Mouse (Mus musculus) neural tube, embryonic 11.5 days (tissue): ENCODE measurements around the gene Rnf220. TPM values are rescaled to one million over a fixed set of nuclear protein-coding genes. Genes with fewer than 3 reads are reported as not detected.

Experiments used
- ATAC-seq: fragments of 200-750 bp; cut with Nextera tagmentation; 2 replicates; pipeline ENCODE4 v1.8.0; 2017; ENCODE audit warnings: moderate number of reproducible peaks, mild to moderate bottlenecking, moderate TSS enrichment, moderate library complexity; ENCODE audit not compliant: insufficient read depth, low FRiP score, low TSS enrichment
- DNase-seq: peaks from one replicate; pipeline ENCODE4 v3.0.0-alpha.2; 2015; ENCODE audit warnings: low spot score
- H3K27ac ChIP-seq: fragments of 300-500 bp; sonication (generic); 2 replicates; pipeline ENCODE4 v1.5.1; 2014; ENCODE audit warnings: low read depth, mild to moderate bottlenecking, low read length
- H3K27me3 ChIP-seq: fragments of 300-500 bp; sonication (generic); 2 replicates; pipeline ENCODE4 v1.6.1; 2014; ENCODE audit warnings: mild to moderate bottlenecking, low read length, mixed read lengths; ENCODE audit not compliant: control insufficient read depth, insufficient read depth
- H3K36me3 ChIP-seq: fragments of 300-500 bp; sonication (generic); 2 replicates; pipeline ENCODE4 v1.6.1; 2014; ENCODE audit warnings: mild to moderate bottlenecking, low read length, moderate library complexity, mixed read lengths; ENCODE audit not compliant: control insufficient read depth, insufficient read depth
- H3K4me1 ChIP-seq: fragments of 300-500 bp; sonication (generic); 2 replicates; pipeline ENCODE4 v1.6.1; 2014; ENCODE audit warnings: low read length, mixed read lengths; ENCODE audit not compliant: control insufficient read depth, insufficient read depth
- H3K4me2 ChIP-seq: fragments of 300-500 bp; sonication (generic); 2 replicates; pipeline ENCODE4 v1.6.1; 2014; ENCODE audit warnings: low read depth, mild to moderate bottlenecking, moderate library complexity
- H3K4me3 ChIP-seq: fragments of 300-500 bp; sonication (generic); 2 replicates; pipeline ENCODE4 v1.5.1; 2014; ENCODE audit warnings: low read depth, low read length
- H3K9ac ChIP-seq: fragments of 300-500 bp; sonication (generic); 2 replicates; pipeline ENCODE4 v1.6.1; 2014; ENCODE audit warnings: mild to moderate bottlenecking, low read length
- H3K9me3 ChIP-seq: fragments of 300-500 bp; sonication (generic); 2 replicates; pipeline ENCODE4 v1.6.1; 2016; ENCODE audit warnings: low read length; ENCODE audit not compliant: control insufficient read depth
- WGBS: fragments of 180-500 bp; shearing (Covaris S2); extraction: QIAGEN DNeasy Blood & Tissue Kit; methylation state at CpG from one replicate; pipeline ENCODE4 v1.1.7; 2014; 5-methylcytosine and 5-hydroxymethylcytosine counted together
- polyA plus RNA-seq: library from polyadenylated mRNA; unstranded; fragments of >200 nt; fragmentation: Nextera tagmentation; extraction: Ambion mirVana; gene quantifications from 2 replicates; pipeline ENCODE4 v1.2.1, GENCODE M21; 2014

Gene Rnf220
- polyA plus RNA-seq, 1 experiment from 2014 or later, result 76.8 TPM

- DNase-seq (no peak), ATAC-seq (no peak)
- Histone ChIP-seq H3K27ac (no peak overlapping the region), H3K36me3 (no peaks in the 10 kb centered on the region), H3K27me3 (no peaks in the 10 kb centered on the region; the same call in 1 of the 2 replicates), H3K4me2 (no peak overlapping the region), H3K9ac (no peak overlapping the region), H3K4me1 (peaks cover 6% of the 10 kb centered on the region), H3K9me3 (no peaks in the 10 kb centered on the region), H3K4me3 (no peak overlapping the region)
- 67% methylated on average over 5 of the region's 5 CpGs for WGBS
Measured at GRCm38 (mm10) chr4:117254017-117254627, 242.7 kb downstream of the Rnf220 start.

GRCm38 (mm10) chr4:117253218-117254016, 243.4 kb downstream of the Rnf220 start:
- Histone ChIP-seq H3K9me3 (no peaks in the 10 kb centered on the region), H3K4me1 (peaks cover 6% of the 10 kb centered on the region), H3K36me3 (no peaks in the 10 kb centered on the region), H3K27me3 (no peaks in the 10 kb centered on the region; the same call in 1 of the 2 replicates), H3K4me2 (no peak overlapping the region), H3K27ac (no peak overlapping the region), H3K9ac (no peak overlapping the region), H3K4me3 (no peak overlapping the region)
- WGBS, result 62% methylated on average over 12 of the region's 12 CpGs
- DNase-seq, result no peak
- no peak for ATAC-seq

- Histone ChIP-seq H3K4me1 (peaks cover 6% of the 10 kb centered on the region), H3K27ac (no peak overlapping the region), H3K4me2 (no peak overlapping the region), H3K4me3 (no peak overlapping the region), H3K36me3 (no peaks in the 10 kb centered on the region), H3K27me3 (no peaks in the 10 kb centered on the region; the same call in 1 of the 2 replicates), H3K9ac (no peak overlapping the region), H3K9me3 (no peaks in the 10 kb centered on the region)
- ATAC-seq (no peak), DNase-seq (no peak)
- WGBS, result 85% methylated on average over 5 of the region's 5 CpGs
Measured at GRCm38 (mm10) chr4:117252755-117253154, 244.1 kb downstream of the Rnf220 start.

- Histone ChIP-seq H3K4me1 (peaks cover 6% of the 10 kb centered on the region), H3K27me3 (no peaks in the 10 kb centered on the region; the same call in 1 of the 2 replicates), H3K27ac (no peak overlapping the region), H3K36me3 (no peaks in the 10 kb centered on the region), H3K9me3 (no peaks in the 10 kb centered on the region), H3K9ac (peak overlapping the region; percentile 58), H3K4me3 (peak overlapping the region; percentile 59), H3K4me2 (peak overlapping the region; percentile 52)
- ATAC-seq (no peak), DNase-seq (no peak)
- WGBS, result 25% methylated on average over 5 of the region's 5 CpGs
Measured at GRCm38 (mm10) chr4:117252351-117252750, 244.5 kb downstream of the Rnf220 start.

GRCm38 (mm10) chr4:117251801-117252316, 245.0 kb downstream of the Rnf220 start, which contains the start of the genes Tmem53 and Armh1:
Gene Tmem53, plus strand, starts transcription at chr4:117251951.
Gene Armh1, minus strand, starts transcription at chr4:117252125.
- peak; percentile 95 for DNase-seq
- H3K9me3 ChIP-seq, result no peaks in the 10 kb centered on the region
- WGBS, result under 1% methylated on average over 32 of the region's 43 CpGs
- H3K27ac ChIP-seq, result peak within 1 kb of the TSS; percentile 56; the same call in 1 of the 2 replicates
- peak; percentile 99 for ATAC-seq
- H3K36me3 ChIP-seq, result no peaks in the 10 kb centered on the region
- H3K9ac ChIP-seq, result peak within 1 kb of the TSS; percentile 58
- no peaks in the 10 kb centered on the region; the same call in 1 of the 2 replicates for H3K27me3 ChIP-seq
- peaks cover 6% of the 10 kb centered on the region for H3K4me1 ChIP-seq
- H3K4me3 ChIP-seq, result peak within 1 kb of the TSS; percentile 59
- H3K4me2 ChIP-seq, result peak within 1 kb of the TSS; percentile 52

GRCm38 (mm10) chr4:117250982-117251381, 245.9 kb downstream of the Rnf220 start:
- Histone ChIP-seq H3K4me1 (peaks cover 6% of the 10 kb centered on the region), H3K27ac (no peak overlapping the region), H3K9ac (no peak overlapping the region), H3K27me3 (no peaks in the 10 kb centered on the region; the same call in 1 of the 2 replicates), H3K9me3 (no peaks in the 10 kb centered on the region), H3K4me3 (peak overlapping the region; percentile 59; the same call in 1 of the 2 replicates), H3K4me2 (peak overlapping the region; percentile 52; the same call in 1 of the 2 replicates), H3K36me3 (no peaks in the 10 kb centered on the region)
- DNase-seq, result no peak
- 79% methylated on average over 1 of the region's 1 CpGs for WGBS
- ATAC-seq, result no peak

GRCm38 (mm10) chr4:117240867-117241266, 256.0 kb downstream of the Rnf220 start:
- H3K4me3 ChIP-seq, result no peak overlapping the region
- no peak overlapping the region for H3K4me2 ChIP-seq
- no peak for DNase-seq
- H3K4me1 ChIP-seq, result no peaks in the 10 kb centered on the region
- no peak overlapping the region for H3K9ac ChIP-seq
- no peaks in the 10 kb centered on the region for H3K27me3 ChIP-seq
- H3K36me3 ChIP-seq, result no peaks in the 10 kb centered on the region
- WGBS, result 87% methylated on average over 6 of the region's 6 CpGs
- H3K27ac ChIP-seq, result no peak overlapping the region
- no peak for ATAC-seq
- H3K9me3 ChIP-seq, result no peaks in the 10 kb centered on the region

- H3K4me2 ChIP-seq, result no peak overlapping the region
- no peak overlapping the region for H3K4me3 ChIP-seq
- no peaks in the 10 kb centered on the region for H3K4me1 ChIP-seq
- H3K27me3 ChIP-seq, result no peaks in the 10 kb centered on the region
- DNase-seq, result no peak
- WGBS, result 65% methylated on average over 2 of the region's 2 CpGs
- ATAC-seq, result no peak
- no peak overlapping the region for H3K9ac ChIP-seq
- H3K36me3 ChIP-seq, result no peaks in the 10 kb centered on the region
- H3K9me3 ChIP-seq, result no peaks in the 10 kb centered on the region
- no peak overlapping the region for H3K27ac ChIP-seq
Measured at GRCm38 (mm10) chr4:117239153-117239552, 257.7 kb downstream of the Rnf220 start.
